Mouse (Mus musculus) left cerebral cortex, postnatal 10 days (tissue): Measurements from ENCODE around the gene Vmn1r1. TPM values are rescaled to one million over a fixed set of nuclear protein-coding genes. Genes with fewer than 3 reads are reported as not detected.
A peak's percentile ranks its signal among the peaks of the same experiment; 100 is the strongest.

ENCODE experiments used
- DNase-seq, 2 experiments: peaks; one replicate each; pipeline ENCODE4 v3.0.0; 2021 to 2022; ENCODE audit warnings: low spot score in 2 of 2, mixed read lengths in 1 of 2; ENCODE audit errors: extremely low spot score in 1 of 2
- intact Hi-C: fragments of 180-260 bp; cut with DNase I; formaldehyde crosslinking; loops from one replicate; pipeline ENCODE4 v1.15.1; 2025
- total RNA-seq, 2 experiments: library from RNA; stranded (reverse); gene quantifications; 2 replicates each; pipeline ENCODE4 v1.2.3; 2021

Vmn1r1 gene
- total RNA-seq, 2 experiments from 2014 or later = not detected

DNA sequence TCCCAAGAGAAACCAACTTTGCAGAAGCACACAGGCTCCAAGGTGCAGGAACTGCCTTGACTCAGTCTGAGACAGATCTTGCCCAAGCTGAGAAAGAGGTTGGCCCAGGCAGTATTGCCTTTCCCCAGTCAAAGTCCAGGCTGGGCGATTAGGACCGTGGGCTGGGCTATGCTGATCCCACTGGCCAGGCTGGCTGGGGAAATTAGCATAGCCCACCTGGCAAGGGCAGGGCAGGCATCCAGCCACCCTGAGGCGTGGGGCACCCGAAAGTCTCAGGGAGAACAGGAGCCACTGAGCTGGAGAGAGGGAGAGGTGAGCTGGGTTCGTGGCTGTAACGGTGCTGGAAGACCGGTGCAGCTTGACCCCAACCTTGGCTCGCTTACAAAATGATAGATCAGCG is 24.3 kb downstream of the Vmn1r1 start:
- intact Hi-C loops = no loop called here
- no peak for DNase-seq

DNA sequence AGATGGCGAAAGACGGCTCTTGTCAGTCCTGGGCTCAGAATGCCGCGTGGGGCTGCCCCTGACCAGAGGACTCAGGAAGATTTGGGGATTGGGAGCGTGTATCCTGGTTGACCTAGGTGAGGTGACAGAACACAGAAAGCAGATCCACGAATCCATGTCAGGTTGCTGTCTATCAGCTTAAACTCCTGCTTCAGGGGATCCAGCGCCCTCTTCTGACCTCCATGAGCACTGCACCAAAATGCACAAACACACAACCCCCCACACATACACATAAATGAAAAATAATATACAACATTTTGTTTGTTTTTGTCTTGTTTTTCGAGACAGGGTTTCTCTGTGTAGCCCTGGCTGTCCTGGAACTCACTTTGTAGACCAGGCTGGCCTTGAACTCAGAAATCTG is 26.1 kb downstream of the Vmn1r1 start:
- DNase-seq = no peak
- intact Hi-C loops = no loop called here

DNA sequence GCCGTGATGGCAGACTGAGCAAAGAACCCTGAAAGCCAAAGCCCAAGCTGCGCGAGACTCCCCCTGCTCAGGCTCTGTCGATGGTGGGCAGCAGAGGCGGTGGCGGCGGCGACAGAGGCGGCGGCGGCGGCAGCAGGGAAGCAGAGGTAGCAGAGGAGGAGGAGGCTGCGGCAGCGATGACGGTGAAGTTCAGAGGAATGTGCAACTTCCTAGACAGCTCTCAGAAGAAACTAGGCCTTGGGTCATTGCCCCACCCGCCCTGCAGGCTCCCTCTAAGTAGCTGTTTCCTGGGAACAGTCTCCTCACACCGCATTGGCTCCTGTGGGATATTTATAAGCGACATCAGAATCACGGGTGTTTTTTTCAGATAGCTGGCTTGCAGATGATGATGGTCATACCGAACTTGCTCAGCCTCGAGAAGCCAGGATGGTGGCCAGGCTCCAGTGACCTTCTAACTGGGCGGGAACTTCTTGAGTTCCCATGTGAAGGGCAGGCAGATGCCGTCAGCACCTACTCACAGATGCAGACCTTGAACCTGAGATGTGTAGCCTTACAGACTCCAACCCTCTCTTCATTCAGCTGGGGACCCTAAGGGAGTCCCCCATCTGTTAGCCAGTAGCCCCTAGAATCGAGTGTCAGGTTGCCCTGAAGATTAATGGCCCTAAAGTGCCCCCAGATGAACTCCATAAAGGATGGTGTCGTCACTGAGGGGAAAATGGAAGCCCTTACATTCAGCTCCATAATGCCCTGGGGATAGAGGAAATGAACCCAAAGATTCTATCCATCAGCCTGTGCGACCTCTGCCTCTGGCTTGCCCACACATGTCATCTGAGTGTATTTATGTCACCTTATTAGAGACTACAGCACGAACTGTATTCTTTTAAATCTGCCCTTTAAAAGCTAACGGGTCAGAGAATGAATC is 26.8 kb downstream of the Vmn1r1 start:
- intact Hi-C loops = no loop called here
- no peak for DNase-seq

DNA sequence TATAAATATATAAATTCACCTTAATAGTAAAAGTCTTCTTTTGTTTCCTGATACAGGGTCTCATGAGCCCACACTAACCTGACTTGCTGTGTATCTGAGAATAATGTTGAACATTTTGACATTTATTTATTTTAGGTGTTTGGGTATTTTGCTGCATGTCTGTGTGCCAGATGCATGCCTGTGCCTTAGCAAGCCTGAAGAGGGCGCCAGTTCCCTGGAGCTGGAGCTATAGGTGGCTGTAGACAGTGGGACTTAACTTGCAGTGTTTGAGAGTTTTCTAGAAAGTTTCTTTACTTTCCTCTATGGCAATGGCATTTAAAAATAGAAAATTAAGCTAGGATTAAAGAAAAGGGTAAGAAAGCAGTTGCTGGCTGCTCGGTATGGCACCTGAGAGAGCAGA is 33.5 kb downstream of the Vmn1r1 start:
- intact Hi-C loops = no loop called here
- DNase-seq = peak in 1 of 2 experiments; percentile 54

DNA sequence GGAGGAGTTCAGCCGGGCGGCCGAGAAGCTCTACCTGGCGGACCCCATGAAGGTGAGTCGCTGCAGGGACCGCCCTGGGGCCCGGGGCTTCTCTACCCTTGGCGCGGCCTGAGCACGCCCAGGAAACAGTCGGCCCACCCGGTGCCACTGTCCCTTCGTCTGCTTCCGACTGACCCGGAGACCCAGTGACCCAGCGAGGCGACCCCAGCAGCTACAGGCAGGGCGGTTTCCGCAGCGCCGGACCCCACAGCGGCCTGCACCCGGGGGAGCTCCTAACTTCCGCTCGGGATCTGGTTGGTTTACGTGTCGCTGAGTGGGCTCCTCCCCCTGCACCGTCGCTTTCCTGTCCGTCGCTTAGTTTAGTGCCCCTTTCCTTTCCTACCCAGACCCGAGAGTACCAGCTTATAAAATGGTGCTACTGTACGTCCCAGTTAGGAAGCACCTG is 39.3 kb downstream of the Vmn1r1 start:
- peak; percentile 83 to 95 for DNase-seq
- intact Hi-C loops = loop anchor here (10.0 kb wide), 1 partner anchor 410 kb away; no protein-coding TSS in a partner anchor

DNA sequence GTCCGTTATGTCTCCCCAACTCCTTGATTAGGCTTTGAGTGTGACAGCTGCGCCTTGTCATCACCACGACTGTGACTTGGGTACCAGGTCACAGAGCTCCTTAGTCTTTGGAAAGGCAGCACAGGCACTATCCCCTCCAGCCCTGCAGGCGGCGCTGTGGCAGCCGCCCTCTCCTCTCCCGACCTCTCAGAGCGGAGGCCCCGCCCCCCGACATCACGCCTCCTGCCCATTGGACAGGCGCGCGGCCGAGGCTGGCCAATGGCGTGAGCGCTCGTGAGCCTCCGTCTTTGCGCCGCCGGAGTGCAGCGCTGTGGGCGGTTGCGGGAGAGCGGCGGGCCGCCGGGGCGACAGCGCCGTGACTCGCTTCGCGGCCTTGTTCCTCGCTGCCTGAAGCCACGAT is 39.8 kb downstream of the Vmn1r1 start, which contains the start of gene Srp9:
Gene Srp9, plus strand, starts transcription at position 232 of the 400 bp plus-strand sequence.
- intact Hi-C loops = loop anchor here (10.0 kb wide), 1 partner anchor 410 kb away; no protein-coding TSS in a partner anchor
- peak; percentile 96 to 99 for DNase-seq

DNA sequence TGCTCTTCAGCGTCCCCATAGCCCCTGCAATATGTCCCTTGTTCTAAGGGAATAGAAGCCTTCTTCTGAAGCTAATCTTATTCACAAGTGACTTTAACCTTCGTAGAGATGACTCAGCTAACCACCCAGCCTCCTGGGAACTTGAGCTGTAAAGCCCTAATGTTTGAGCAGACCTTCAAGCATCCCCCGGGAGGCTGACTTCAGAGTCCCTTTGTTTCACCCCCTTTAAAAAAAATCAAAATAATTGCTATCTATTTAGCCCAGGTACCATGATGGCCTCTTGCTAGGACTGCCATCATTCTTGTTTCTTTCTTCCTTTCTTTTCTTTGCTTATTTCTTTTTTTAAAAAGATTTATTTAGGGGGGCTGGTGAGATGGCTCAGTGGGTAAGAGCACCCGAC is 41.9 kb downstream of the Vmn1r1 start:
- intact Hi-C loops = loop anchor here (10.0 kb wide), 1 partner anchor 412 kb away; no protein-coding TSS in a partner anchor
- no peak for DNase-seq

DNA sequence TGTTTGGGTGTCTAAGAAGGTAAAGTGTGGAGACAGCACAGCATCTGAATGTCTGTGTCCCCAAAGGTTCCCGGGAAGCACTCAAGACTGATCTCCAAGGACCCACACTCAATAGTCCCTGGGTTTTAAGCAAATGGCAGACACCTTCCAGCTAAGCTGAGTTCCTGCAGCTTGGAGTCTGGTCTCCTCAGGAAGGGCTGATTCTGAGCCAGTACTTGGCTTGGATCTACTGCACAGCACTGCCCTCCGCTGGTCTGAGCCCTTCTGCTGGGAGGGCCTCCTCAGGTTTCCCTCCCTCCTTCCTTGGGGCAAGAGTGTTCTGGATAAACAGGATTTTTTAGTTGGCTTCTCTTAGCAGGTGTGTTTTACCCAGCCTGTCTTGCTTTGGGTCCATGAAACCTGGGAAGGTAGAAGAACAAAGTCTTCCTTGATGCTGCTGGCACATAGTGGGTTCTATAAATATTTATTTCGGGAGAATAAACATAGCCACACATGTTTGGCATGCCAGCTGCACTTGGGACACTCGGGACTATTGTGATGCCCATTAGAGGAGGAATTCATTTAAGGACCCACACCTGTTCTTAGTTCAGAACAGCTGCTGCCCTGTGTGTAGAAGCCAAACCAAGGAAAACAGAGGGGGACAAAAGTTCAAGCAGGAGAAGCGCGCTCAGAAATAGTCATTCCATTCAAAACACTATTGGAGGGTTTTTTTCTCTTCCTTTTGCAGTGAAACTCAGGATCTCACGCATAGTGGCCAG is 48.5 kb downstream of the Vmn1r1 start:
- DNase-seq = peak in 1 of 2 experiments; percentile 63
- intact Hi-C loops = loop anchor here (1.0 to 2.0 kb wide), 2 partner anchors 97 to 227 kb away; partner anchors contain the start of gene Enah

DNA sequence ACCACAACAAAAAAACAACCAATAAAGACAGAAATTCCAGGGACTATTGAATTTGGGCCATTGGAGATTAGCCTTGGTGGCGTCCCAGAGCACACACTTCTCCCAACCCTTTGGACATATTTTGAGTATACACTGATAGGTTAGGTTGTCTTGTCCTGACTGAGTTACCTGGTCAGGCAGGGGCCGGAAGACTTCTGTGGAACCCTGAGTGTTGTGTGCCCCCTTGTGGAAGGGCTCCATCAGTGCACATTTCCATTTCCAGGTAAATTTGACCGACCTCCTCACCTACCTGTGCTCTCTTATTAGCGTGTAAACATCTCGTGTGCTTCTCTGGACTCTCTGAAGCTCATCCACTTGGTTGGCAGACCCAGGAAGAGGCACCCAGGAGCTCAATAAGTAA is 49.1 kb downstream of the Vmn1r1 start:
- DNase-seq = no peak
- intact Hi-C loops = loop anchor here (2.0 kb wide), 1 partner anchor 96 kb away; the partner anchor contains the start of gene Enah

DNA sequence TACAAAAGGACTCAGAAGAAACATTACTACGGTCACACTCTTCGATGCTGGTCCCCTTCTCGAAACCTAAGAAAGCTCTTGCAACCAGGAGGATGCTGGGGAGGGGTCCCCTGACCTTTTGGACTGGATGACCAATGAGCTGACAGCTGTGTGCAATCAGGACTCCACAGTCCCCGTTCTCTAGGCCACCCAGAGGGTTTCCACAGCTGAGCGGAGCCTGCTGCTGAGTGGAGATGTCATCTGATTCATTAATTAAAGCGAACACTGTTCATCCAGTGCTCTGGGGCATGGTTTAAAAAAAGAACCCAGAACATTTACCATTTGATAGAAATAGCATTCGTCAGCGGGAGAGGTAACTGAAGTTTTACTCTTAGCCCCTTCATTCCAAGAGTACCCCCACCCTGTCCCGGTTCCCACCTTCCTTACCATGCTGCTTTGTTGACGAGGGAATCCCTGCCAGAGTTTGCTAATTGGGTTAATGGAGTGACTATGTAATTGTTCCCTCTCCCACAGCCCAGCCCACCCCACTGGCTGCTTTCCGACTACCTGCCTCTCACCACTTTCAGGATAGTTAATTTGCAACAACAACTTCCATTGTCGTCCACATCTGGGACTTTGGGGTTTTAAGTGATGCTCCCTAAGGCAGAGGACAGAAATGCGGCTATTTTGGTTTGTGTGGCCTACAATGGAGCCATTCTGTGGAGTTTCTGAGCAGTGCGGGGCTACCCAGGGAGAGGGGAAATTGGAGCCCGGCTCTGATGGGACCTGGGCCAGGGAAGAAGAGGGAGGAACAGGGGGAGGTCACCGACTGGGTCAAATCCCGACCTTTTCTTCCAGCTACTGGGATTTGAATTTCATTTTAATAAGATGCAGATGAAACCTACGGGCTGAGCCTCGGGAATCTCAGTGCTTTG is 50.4 kb downstream of the Vmn1r1 start:
- DNase-seq = peak in 1 of 2 experiments; percentile 43
- intact Hi-C loops = loop anchor here (2.0 kb wide), 1 partner anchor 95 kb away; the partner anchor contains the start of gene Enah

DNA sequence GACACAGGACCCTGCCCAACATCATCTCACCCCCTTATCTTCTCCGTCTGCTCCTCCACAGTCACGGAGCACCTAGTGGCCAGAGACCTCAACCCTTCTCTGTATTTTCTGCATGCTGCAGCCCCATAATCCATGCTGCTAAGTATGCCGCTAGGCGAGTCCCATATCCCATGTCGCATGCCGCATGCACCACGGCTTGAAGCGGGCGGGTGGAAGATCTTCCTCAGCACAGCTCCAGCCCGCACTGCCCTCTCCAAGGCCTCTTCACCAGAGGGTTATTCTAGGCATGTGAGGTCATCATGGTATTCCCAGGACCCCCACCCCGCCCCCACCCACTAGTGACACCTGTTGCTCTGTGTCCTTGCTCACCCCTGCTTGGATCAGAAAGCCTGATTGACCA is 51.2 kb downstream of the Vmn1r1 start:
- no peak for DNase-seq
- intact Hi-C loops = no loop called here

DNA sequence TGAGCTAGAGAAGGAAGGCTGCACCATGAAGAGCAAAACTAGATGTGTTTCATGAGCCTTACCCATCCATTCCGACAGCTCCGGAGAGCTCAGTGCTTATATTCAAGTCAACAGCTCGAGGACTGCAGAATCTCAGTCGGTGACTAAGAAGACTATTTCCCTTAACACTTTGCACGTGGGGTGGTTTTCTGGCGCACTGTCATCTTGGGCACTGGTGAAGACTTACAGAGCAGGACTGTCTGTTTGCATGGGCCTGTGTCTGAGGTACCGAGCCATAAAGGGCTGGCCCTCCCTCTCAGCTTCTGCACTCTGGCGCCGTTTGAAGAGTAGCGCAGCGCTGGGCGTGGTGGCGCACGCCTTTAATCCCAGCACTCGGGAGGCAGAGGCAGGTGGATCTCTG is 51.9 kb downstream of the Vmn1r1 start:
- DNase-seq = no peak
- intact Hi-C loops = no loop called here

DNA sequence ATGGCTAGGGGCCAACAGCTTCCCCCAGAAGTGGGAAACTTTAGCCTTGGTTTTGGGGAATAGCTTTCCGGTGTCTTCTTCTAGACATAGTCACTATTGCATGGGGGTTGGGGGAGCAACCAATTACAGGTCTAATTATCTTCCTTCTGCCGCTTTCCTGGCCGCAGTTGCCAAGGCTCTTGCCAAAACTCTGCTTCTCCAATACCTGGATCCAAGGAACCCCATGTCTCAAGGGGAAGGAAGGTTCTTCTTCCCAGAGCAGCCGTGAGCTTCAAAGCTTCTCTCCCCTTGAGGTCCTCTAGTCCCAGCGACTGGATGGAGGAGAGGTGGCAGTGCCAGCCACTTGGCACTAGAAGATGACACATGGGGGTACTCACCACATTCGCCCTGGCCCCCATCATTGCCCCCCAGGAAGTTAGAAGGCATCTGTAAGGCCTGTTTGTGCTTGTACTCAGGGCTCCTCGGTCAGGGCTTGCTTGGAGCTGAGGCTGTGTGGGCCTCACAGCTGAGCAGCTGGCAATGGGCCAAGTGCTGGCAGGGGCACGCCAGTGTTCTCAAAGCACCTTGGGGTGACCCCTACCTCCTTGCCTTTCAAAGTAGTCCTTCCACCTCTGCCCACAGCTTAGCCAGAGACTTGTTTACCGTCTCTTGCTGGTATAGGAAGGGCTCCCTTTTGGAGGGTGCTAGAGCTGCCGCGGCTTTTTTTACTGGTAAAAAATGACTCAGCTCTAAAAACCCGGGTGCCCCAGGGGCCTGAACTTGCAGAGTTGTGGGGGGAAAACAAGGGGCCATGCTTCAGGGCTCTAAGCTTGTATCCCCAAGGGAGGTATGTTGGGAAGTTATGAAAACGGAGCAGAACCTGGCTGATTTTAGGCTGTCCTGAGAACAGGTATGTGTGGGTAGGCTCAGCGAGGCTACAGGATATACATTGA is 52.6 kb downstream of the Vmn1r1 start:
- intact Hi-C loops = no loop called here
- DNase-seq = peak in 1 of 2 experiments; percentile 56

DNA sequence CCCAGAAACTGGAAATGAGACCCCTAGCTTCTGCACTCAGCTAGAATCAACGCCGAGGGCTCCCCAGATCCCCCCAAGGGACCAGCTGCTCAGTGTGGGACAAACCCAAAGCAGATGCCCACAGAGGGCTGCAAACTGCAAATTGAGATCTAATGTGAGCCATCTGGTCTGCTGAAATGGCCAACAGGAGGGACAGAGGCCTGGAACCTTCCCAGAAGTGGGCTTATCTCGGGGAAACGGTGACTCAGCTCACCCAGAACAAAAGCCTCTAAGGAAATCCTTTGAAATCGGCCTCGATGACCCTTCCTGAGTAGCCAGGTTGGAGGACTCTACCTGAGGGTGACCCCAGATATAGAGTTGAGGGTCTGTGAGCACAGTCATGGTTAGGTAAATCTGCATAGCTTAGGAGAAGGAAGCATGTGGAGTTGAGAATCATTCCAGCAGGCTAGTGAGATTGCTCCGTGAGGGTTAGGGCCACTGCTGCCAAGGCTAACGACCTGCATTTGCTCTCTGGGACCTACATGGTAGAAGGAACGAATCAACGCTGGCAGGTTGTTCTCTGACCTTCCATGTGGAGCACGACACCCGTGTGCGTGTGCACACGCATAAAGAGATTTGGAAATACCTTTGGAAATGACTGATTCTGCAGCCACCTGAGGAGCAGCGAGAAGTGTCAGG is 53.4 kb downstream of the Vmn1r1 start:
- DNase-seq = peak in 1 of 2 experiments; percentile 43
- intact Hi-C loops = no loop called here

DNA sequence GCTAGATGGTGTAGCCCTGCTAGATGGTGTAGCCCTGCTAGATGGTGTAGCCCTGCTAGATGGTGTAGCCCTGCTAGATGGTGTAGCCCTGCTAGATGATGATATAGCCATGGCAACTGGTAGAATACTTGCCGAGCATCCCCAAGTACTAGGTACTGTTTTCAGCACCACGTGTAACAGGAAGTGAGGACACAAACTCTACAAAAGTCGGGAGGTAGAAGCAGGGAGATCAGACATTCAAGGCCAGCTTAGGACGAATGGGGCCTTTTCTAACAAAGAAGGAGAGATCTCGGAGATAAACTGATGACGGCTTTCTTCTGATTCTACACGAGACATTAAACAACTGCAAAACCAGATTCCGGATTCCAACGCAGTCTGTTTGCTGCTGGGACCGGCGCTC is 54.1 kb downstream of the Vmn1r1 start:
- no peak for DNase-seq
- intact Hi-C loops = no loop called here

DNA sequence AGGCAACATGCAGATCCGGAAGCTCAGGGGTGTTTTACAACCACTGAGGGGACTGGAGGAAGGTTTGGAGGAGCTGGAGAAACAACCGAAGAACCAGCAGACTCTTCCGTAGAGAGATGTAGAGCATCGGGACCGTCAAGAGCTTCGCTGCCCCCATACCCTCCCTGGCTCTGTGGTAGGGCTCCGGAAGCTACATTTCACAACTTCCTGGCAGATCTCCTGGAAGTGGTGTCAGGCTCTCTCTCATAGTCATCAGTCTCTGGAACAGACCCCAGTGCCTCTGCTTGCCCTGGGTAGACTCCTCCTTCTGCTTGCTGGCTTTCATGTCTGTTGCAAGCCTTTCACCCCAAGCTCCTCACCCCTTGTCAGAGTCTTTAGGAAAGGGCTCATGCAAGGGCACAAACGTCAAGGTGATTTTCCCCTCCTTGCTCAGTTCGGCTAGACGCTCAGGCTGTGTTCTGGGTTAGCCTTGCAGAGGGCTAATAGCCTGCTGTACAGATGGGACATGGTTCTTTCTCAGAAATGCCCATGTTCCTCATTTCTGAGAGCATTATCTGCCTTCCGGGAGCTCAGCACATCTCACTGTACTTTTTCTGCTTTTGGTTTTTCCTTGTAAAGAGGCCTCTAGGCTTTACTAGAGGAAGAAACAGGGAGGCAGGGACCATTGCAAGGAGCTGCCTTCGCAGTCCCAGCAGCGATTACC is 55.7 kb downstream of the Vmn1r1 start:
- intact Hi-C loops = no loop called here
- no peak for DNase-seq
